32 mouse cellular contexts compared by ENCODE assay signal in the genomic region with DNA sequence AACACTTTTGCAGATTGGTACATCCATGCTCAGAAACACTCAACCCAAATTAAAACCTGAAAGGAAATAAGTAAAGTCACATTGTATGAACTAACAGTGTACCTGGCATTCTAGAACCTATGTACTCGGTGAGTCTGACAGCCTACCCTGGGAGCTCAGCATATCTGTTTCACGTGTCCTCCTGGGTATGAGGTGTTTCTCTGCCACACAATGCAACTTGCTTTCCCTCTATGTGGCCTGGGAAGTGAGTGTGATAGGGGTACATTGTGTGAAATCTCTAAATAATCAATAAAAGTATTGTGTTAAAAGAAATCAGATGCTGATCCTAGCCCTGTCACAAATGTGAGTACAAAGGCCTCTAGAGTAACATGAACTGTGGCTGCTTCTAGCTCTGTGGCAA.
"Had no signal": no experiment of that assay in that cellular context is flagged by ENCODE, and none has a peak within 500 bp of the region (broad histone marks: within the 10 kb centered on the region; RNA-seq: fewer than 3 reads in every experiment).

No protein-coding gene starts in this region.

- H3K27me3 ChIP-seq: limb, embryonic 12.5 days; limb, embryonic 13.5 days; limb, embryonic 15.5 days; liver, embryonic 12.5 days; liver, embryonic 13.5 days; liver, embryonic 15.5 days; lung, embryonic 15.5 days; megakaryocyte, embryonic 14.5 days; midbrain, embryonic 12.5 days; midbrain, embryonic 13.5 days; midbrain, embryonic 15.5 days; neural tube, embryonic 12.5 days had no signal

- H3K4me1 ChIP-seq: limb, embryonic 10.5 days; limb, embryonic 12.5 days; limb, embryonic 13.5 days; limb, embryonic 15.5 days; liver, embryonic 12.5 days; liver, embryonic 13.5 days; liver, embryonic 15.5 days; lung, embryonic 15.5 days; megakaryocyte, embryonic 14.5 days; midbrain, embryonic 10.5 days; midbrain, embryonic 12.5 days; midbrain, embryonic 13.5 days; midbrain, embryonic 15.5 days; neural tube, embryonic 12.5 days had no signal

- H3K36me3 ChIP-seq: limb, embryonic 10.5 days; limb, embryonic 12.5 days; limb, embryonic 13.5 days; limb, embryonic 15.5 days; liver, embryonic 12.5 days; liver, embryonic 13.5 days; liver, embryonic 15.5 days; lung, embryonic 15.5 days; midbrain, embryonic 10.5 days; midbrain, embryonic 12.5 days; midbrain, embryonic 13.5 days; midbrain, embryonic 15.5 days; neural tube, embryonic 12.5 days had no signal

- H3K9ac ChIP-seq: limb, embryonic 12.5 days; limb, embryonic 13.5 days; limb, embryonic 15.5 days; liver, embryonic 12.5 days; liver, embryonic 13.5 days; liver, embryonic 14.5 days; liver, embryonic 15.5 days; liver, postnatal 0 days; lung, embryonic 14.5 days; lung, embryonic 15.5 days; midbrain, embryonic 12.5 days; midbrain, embryonic 13.5 days; midbrain, embryonic 15.5 days; neural tube, embryonic 12.5 days had no signal

- H3K27ac ChIP-seq: limb, embryonic 10.5 days; limb, embryonic 12.5 days; limb, embryonic 13.5 days; limb, embryonic 15.5 days; liver, embryonic 12.5 days; liver, embryonic 13.5 days; liver, embryonic 14.5 days; liver, embryonic 15.5 days; lung, embryonic 15.5 days; macrophage; midbrain, embryonic 10.5 days; midbrain, embryonic 12.5 days; midbrain, embryonic 13.5 days; midbrain, embryonic 15.5 days; neural tube, embryonic 12.5 days had no signal

- DNase-seq: left cerebral cortex, postnatal 4 days; liver; liver, embryonic 13.5 days; liver, postnatal 0 days; lung, adult 18-20 months; lung, adult 2 months; lung, embryonic 14.5 days; lung, postnatal 10 days; lung, postnatal 14 days; lung, postnatal 36 days; lung, postnatal 4 days; midbrain, embryonic 14.5 days had no signal

- H3K4me2 ChIP-seq: limb, embryonic 12.5 days; limb, embryonic 13.5 days; limb, embryonic 15.5 days; liver, embryonic 11.5 days; liver, embryonic 12.5 days; liver, embryonic 13.5 days; liver, embryonic 15.5 days; lung, embryonic 14.5 days; lung, embryonic 15.5 days; midbrain, embryonic 11.5 days; midbrain, embryonic 12.5 days; midbrain, embryonic 13.5 days; midbrain, embryonic 15.5 days; neural tube, embryonic 12.5 days had no signal

- H3K9me3 ChIP-seq: limb, embryonic 10.5 days; limb, embryonic 12.5 days; limb, embryonic 13.5 days; limb, embryonic 15.5 days; liver, embryonic 12.5 days; liver, embryonic 13.5 days; liver, embryonic 15.5 days; lung, embryonic 15.5 days; megakaryocyte, embryonic 14.5 days; midbrain, embryonic 10.5 days; midbrain, embryonic 12.5 days; midbrain, embryonic 13.5 days; midbrain, embryonic 15.5 days; neural tube, embryonic 12.5 days had no signal

- ATAC-seq: liver, embryonic 12.5 days; liver, postnatal 0 days; lung, postnatal 0 days; midbrain, embryonic 13.5 days; midbrain, embryonic 15.5 days; midbrain, embryonic 16.5 days had no signal

- H3K4me3 ChIP-seq: limb, embryonic 10.5 days; limb, embryonic 12.5 days; limb, embryonic 13.5 days; limb, embryonic 15.5 days; liver, embryonic 12.5 days; liver, embryonic 13.5 days; liver, embryonic 15.5 days; lung, embryonic 15.5 days; megakaryocyte, embryonic 14.5 days; midbrain, embryonic 10.5 days; midbrain, embryonic 12.5 days; midbrain, embryonic 13.5 days; midbrain, embryonic 15.5 days; myocyte; neural tube, embryonic 12.5 days had no signal
